ENCODE assay signal across 29 mouse cellular contexts in genomic region chr17:31208654-31209053, GRCm38 (mm10). TPM values are rescaled to one million over a fixed set of nuclear protein-coding genes. Genes with fewer than 3 reads are reported as not detected.
DNase-seq lines count a peak whose midpoint lies in the region; ATAC-seq and TF ChIP-seq lines count a peak whose summit lies in the region.
"Had no signal": no experiment of that assay in that cellular context is flagged by ENCODE, and none has a peak within 500 bp of the region (broad histone marks: within the 10 kb centered on the region; RNA-seq: fewer than 3 reads in every experiment).

No protein-coding gene starts in this region.

- DNase-seq in heart, postnatal 36 days: no peak
- DNase-seq in thymus, postnatal 0 days (ENCODE audit: low spot score): peak; percentile 26
- no peak for DNase-seq in thymus, adult 18-20 months
- no peak for DNase-seq in liver, embryonic 14.5 days (ENCODE audit: low read depth in 3 of 3, low spot score in 3 of 3)
- DNase-seq in adrenal gland, postnatal 25 days: no peak
- DNase-seq in gastrocnemius, postnatal 10 days: no peak
- DNase-seq: cerebellum, adult 8-10 months; kidney, adult 9 months; kidney, postnatal 25 days; lung, postnatal 10 days; right cerebral cortex, postnatal 14 days had no signal

- H3K4me3 ChIP-seq in heart, embryonic 15.5 days: peak overlapping the region; percentile 10; the same call in 1 of the 2 replicates
- H3K4me3 ChIP-seq in liver, embryonic 14.5 days (ENCODE audit: insufficient read depth in 1 of 2, low read depth in 2 of 2, low read length in 2 of 2): peak overlapping the region; percentile 55 to 65
- H3K4me3 ChIP-seq in small intestine, adult 2 months (ENCODE audit: low read depth, low read length): peak overlapping the region; percentile 28
- H3K4me3 ChIP-seq: forebrain, embryonic 15.5 days; heart, embryonic 12.5 days; limb, embryonic 15.5 days had no signal

- H3K27ac ChIP-seq in heart, embryonic 15.5 days: no peak overlapping the region
- H3K27ac ChIP-seq in liver, embryonic 14.5 days: peak overlapping the region; percentile 51
- H3K27ac ChIP-seq in small intestine, adult 2 months (ENCODE audit: insufficient read depth, low read depth, low read length): no peak overlapping the region
- H3K27ac ChIP-seq: forebrain, embryonic 15.5 days; limb, embryonic 15.5 days; stomach, postnatal 0 days had no signal

- no peaks in the 10 kb centered on the region for H3K27me3 ChIP-seq in heart, embryonic 15.5 days
- H3K27me3 ChIP-seq in liver, embryonic 14.5 days (ENCODE audit: control insufficient read depth, insufficient read depth, low read length): no peaks in the 10 kb centered on the region
- H3K27me3 ChIP-seq in small intestine, adult 2 months (ENCODE audit: control insufficient read depth, insufficient read depth, low read length): no peaks in the 10 kb centered on the region
- H3K27me3 ChIP-seq: forebrain, embryonic 15.5 days; heart, embryonic 12.5 days; limb, embryonic 15.5 days had no signal

- ATAC-seq in heart, embryonic 15.5 days (replicated peaks; ENCODE audit: insufficient number of reproducible peaks, insufficient read depth, low FRiP score, low read depth): no peak
- no peak for ATAC-seq in liver, embryonic 14.5 days (ENCODE audit: insufficient read depth)
- ATAC-seq: forebrain, embryonic 15.5 days; midbrain, embryonic 16.5 days had no signal

- WGBS in heart, embryonic 15.5 days: 73% methylated on average over 8 of the region's 8 CpGs
- 22% methylated on average over 8 of the region's 8 CpGs for WGBS in liver, embryonic 14.5 days (ENCODE audit: insufficient replicate concordance)
- 81% methylated on average over 8 of the region's 8 CpGs for WGBS in small intestine, adult 2 months

- no peak for TF ChIP-seq CTCF in liver, embryonic 14.5 days (IDR thresholded peaks at IDR 0.05; ENCODE audit: low read depth)
- no peak for TF ChIP-seq CTCF in small intestine, adult 2 months (IDR thresholded peaks at IDR 0.05; ENCODE audit: extremely low read depth, insufficient read length, insufficient replicate concordance, low read depth, low read length)

- no peak for TF ChIP-seq EP300 in liver, embryonic 14.5 days (IDR thresholded peaks at IDR 0.05; ENCODE audit: low read depth)

- H3K36me3 ChIP-seq in heart, embryonic 15.5 days: no peaks in the 10 kb centered on the region
- H3K36me3 ChIP-seq in liver, embryonic 14.5 days (replicated peaks; ENCODE audit: control insufficient read depth, insufficient read depth, low read depth): no peaks in the 10 kb centered on the region
- H3K36me3 ChIP-seq in small intestine, adult 2 months (ENCODE audit: control insufficient read depth, insufficient read depth, low read length): no peaks in the 10 kb centered on the region
- H3K36me3 ChIP-seq: forebrain, embryonic 15.5 days; heart, embryonic 12.5 days; limb, embryonic 15.5 days had no signal

- no peak overlapping the region for H3K4me2 ChIP-seq in heart, embryonic 15.5 days
- H3K4me2 ChIP-seq in liver, embryonic 14.5 days (ENCODE audit: low read depth): peak overlapping the region; percentile 79
- H3K4me2 ChIP-seq: forebrain, embryonic 15.5 days; heart, embryonic 12.5 days; limb, embryonic 15.5 days had no signal

- intact Hi-C loops in heart, postnatal 36 days (cut with DNase I): no loop called here

- no peaks in the 10 kb centered on the region for H3K4me1 ChIP-seq in heart, embryonic 15.5 days (replicated peaks)
- peaks cover 0 to 32% of the 10 kb centered on the region in 2 experiments; a peak in 3 of 4 replicates for H3K4me1 ChIP-seq in liver, embryonic 14.5 days (replicated peaks; ENCODE audit: control insufficient read depth in 2 of 2, insufficient read depth in 2 of 2, low read length in 1 of 2)
- H3K4me1 ChIP-seq in small intestine, adult 2 months (ENCODE audit: control insufficient read depth, insufficient read depth, insufficient read length, low read length): no peaks in the 10 kb centered on the region
- H3K4me1 ChIP-seq: forebrain, embryonic 15.5 days; limb, embryonic 15.5 days had no signal

- no peak for TF ChIP-seq POLR2A in small intestine, adult 2 months (IDR thresholded peaks at IDR 0.05; ENCODE audit: low read depth, low read length)

- no peaks in the 10 kb centered on the region for H3K9me3 ChIP-seq in heart, embryonic 15.5 days (replicated peaks)
- H3K9me3 ChIP-seq in liver, embryonic 14.5 days (ENCODE audit: control insufficient read depth, low read length): no peaks in the 10 kb centered on the region
- H3K9me3 ChIP-seq: forebrain, embryonic 15.5 days; heart, embryonic 12.5 days; limb, embryonic 15.5 days had no signal

- no peak overlapping the region for H3K9ac ChIP-seq in heart, embryonic 15.5 days
- H3K9ac ChIP-seq in liver, embryonic 14.5 days (replicated peaks): peak overlapping the region; percentile 71
- H3K9ac ChIP-seq: forebrain, embryonic 15.5 days; heart, embryonic 12.5 days; limb, embryonic 15.5 days had no signal

RNA-seq across cellular contexts. Expression of gene Ubash3a, which starts 1.0 kb away (rescaled TPM):
- 0.37 and 4.0 TPM in 2 replicates for polyA plus RNA-seq in heart, embryonic 15.5 days (2015; fragmentation: Nextera tagmentation; extraction: Ambion mirVana)
- not detected for total RNA-seq in heart, postnatal 36 days (2021)
- 66.8 and 75.0 TPM in 2 replicates for polyA plus RNA-seq in thymus, postnatal 0 days (2015; fragmentation: Nextera tagmentation; extraction: Ambion mirVana)
- 7.7 and 8.4 TPM in 2 replicates for polyA plus RNA-seq in liver, embryonic 14.5 days (2012; rRNA removed)
- 11.8 and 13.8 TPM in 2 replicates for polyA plus RNA-seq in liver, embryonic 14.5 days (2014; fragmentation: Nextera tagmentation; extraction: Ambion mirVana)
- polyA plus RNA-seq in small intestine, adult 2 months (2012; rRNA removed): 0.76 and 0.98 TPM in 2 replicates
- not detected in 2 replicates for total RNA-seq in adrenal gland, postnatal 25 days (2021)
- not detected for total RNA-seq in gastrocnemius, postnatal 10 days (2021)
- total RNA-seq: left cerebral cortex, adult 18-20 months; left cerebral cortex, postnatal 36 days had no signal
- polyA plus RNA-seq: cortical plate, adult 2 months; midbrain, embryonic 16.5 days had no signal

RNA-seq across cellular contexts. Expression of gene Tmprss3, which starts 9.9 kb away (rescaled TPM):
- 0.06 TPM in 1 of 2 replicates, not detected in the other for polyA plus RNA-seq in heart, embryonic 15.5 days (2015; fragmentation: Nextera tagmentation; extraction: Ambion mirVana)
- total RNA-seq in heart, postnatal 36 days (2021): not detected
- polyA plus RNA-seq in thymus, postnatal 0 days (2015; fragmentation: Nextera tagmentation; extraction: Ambion mirVana): 0.13 and 0.25 TPM in 2 replicates
- polyA plus RNA-seq in liver, embryonic 14.5 days (2012; rRNA removed): 0.27 and 0.39 TPM in 2 replicates
- polyA plus RNA-seq in liver, embryonic 14.5 days (2014; fragmentation: Nextera tagmentation; extraction: Ambion mirVana): 0.13 and 0.25 TPM in 2 replicates
- 0.11 TPM in 1 of 2 replicates, not detected in the other for polyA plus RNA-seq in small intestine, adult 2 months (2012; rRNA removed)
- not detected in 2 replicates for total RNA-seq in adrenal gland, postnatal 25 days (2021)
- total RNA-seq in gastrocnemius, postnatal 10 days (2021): under 1 TPM in 1 of 2 experiments, not detected in 1; 0.29 TPM
- total RNA-seq: CH12.LX; gastrocnemius, postnatal 4 days; left cerebral cortex, postnatal 36 days had no signal
- polyA plus RNA-seq: embryonic facial prominence, embryonic 11.5 days; forebrain, embryonic 15.5 days; heart, embryonic 12.5 days; hindbrain, embryonic 11.5 days; midbrain, embryonic 16.5 days had no signal

RNA-seq across cellular contexts. Expression of gene Tff1, which starts 43.6 kb away (rescaled TPM):
- not detected in 2 replicates for polyA plus RNA-seq in heart, embryonic 15.5 days (2015; fragmentation: Nextera tagmentation; extraction: Ambion mirVana)
- not detected for total RNA-seq in heart, postnatal 36 days (2021)
- polyA plus RNA-seq in thymus, postnatal 0 days (2015; fragmentation: Nextera tagmentation; extraction: Ambion mirVana): 4.3 and 7.4 TPM in 2 replicates
- not detected in 2 replicates for polyA plus RNA-seq in liver, embryonic 14.5 days (2012; rRNA removed)
- not detected in 2 replicates for polyA plus RNA-seq in liver, embryonic 14.5 days (2014; fragmentation: Nextera tagmentation; extraction: Ambion mirVana)
- 7.6 and 3,319 TPM in 2 replicates for polyA plus RNA-seq in small intestine, adult 2 months (2012; rRNA removed)
- total RNA-seq in adrenal gland, postnatal 25 days (2021): not detected in 2 replicates
- total RNA-seq in gastrocnemius, postnatal 10 days (2021): not detected
- total RNA-seq: gastrocnemius, postnatal 4 days; layer of hippocampus, adult 8-10 months; left cerebral cortex, adult 18-20 months; left cerebral cortex, postnatal 36 days; megakaryocyte-erythroid progenitor cell, adult 5-6 weeks; neutrophil, adult 5-6 weeks had no signal
- polyA plus RNA-seq: cortical plate, adult 2 months; embryonic facial prominence, embryonic 11.5 days; forebrain, embryonic 15.5 days; heart, embryonic 12.5 days; hindbrain, embryonic 11.5 days; limb, embryonic 15.5 days; midbrain, embryonic 16.5 days; urinary bladder, adult 2 months had no signal

Comparison
In these comparisons a context has a peak if more than half of its experiments do, and no peak if none do; other contexts are left out.
1. H3K4me3 ChIP-seq: peak in every context shown above with its lines; median percentile 60 in liver, embryonic 14.5 days; 28 in small intestine, adult 2 months; 10 in heart, embryonic 15.5 days.